Mouse (Mus musculus) liver, embryonic 14.5 days (tissue): Measurements from ENCODE around the gene Iqce.

Experiments
- CTCF ChIP-seq: IDR thresholded peaks from 2 replicates; pipeline ENCODE4 v1.5.1; 2016; ENCODE audit warnings: antibody characterized with exemption, low read depth, control low read depth
- EP300 ChIP-seq: IDR thresholded peaks from 2 replicates; pipeline ENCODE4 v1.6.1; 2016; ENCODE audit warnings: antibody characterized with exemption, low read depth

- TF ChIP-seq EP300 (no peak), CTCF (0 out of 2 replicates have a peak, but pooled peaks have one; percentile 10)
Measured at GRCm38 (mm10) chr5:140704378-140705251, 2.4 kb upstream of the Iqce start, which contains the start of gene Brat1.
